Mouse (Mus musculus) G1E (cell line): ENCODE results near the gene Tbc1d17. TPM values are rescaled to one million over a fixed set of nuclear protein-coding genes. Genes with fewer than 3 reads are reported as not detected.

Source experiments
- ATAC-seq: 2 replicates; pipeline ENCODE4 v1.8.0; 2016; ENCODE audit warnings: mild to moderate bottlenecking; ENCODE audit not compliant: insufficient number of reproducible peaks, poor library complexity, low FRiP score, severe bottlenecking; ENCODE audit errors: extremely low read depth
- DNase-seq: peaks from one replicate; pipeline ENCODE4 v3.0.0; 2012; ENCODE audit warnings: low spot score
- H3K27me3 ChIP-seq: 2 replicates; pipeline ENCODE4 v1.6.1; 2012; ENCODE audit warnings: mild to moderate bottlenecking, low read length, inconsistent platforms; ENCODE audit not compliant: insufficient read depth
- H3K36me3 ChIP-seq: replicated peaks from 2 replicates; pipeline ENCODE3; 2012; ENCODE audit warnings: mild to moderate bottlenecking, inconsistent platforms
- H3K4me1 ChIP-seq: 2 replicates; pipeline ENCODE4 v1.6.1; 2012; ENCODE audit warnings: low read depth, low read length, inconsistent platforms, mixed read lengths; ENCODE audit not compliant: insufficient read depth
- H3K4me3 ChIP-seq: 2 replicates; pipeline ENCODE4 v1.5.1; 2012; ENCODE audit warnings: low read depth, mild to moderate bottlenecking, inconsistent platforms, low read length, moderate library complexity, mixed read lengths
- H3K9me3 ChIP-seq: replicated peaks from 2 replicates; pipeline ENCODE4 v1.6.1; 2012; ENCODE audit warnings: inconsistent platforms
- CTCF ChIP-seq: IDR thresholded peaks from 2 replicates; pipeline ENCODE4 v1.5.1; 2012; ENCODE audit warnings: low read depth, low read length, inconsistent platforms, mixed read lengths
- GATA1 ChIP-seq: IDR thresholded peaks from 2 replicates; pipeline ENCODE4 v1.6.1; 2012; ENCODE audit warnings: borderline replicate concordance, low read length, inconsistent platforms, mixed read lengths
- GATA2 ChIP-seq: IDR thresholded peaks from 2 replicates; pipeline ENCODE4 v1.6.1; 2012; ENCODE audit warnings: low read depth, low read length, inconsistent platforms, borderline replicate concordance
- POLR2AphosphoS5 ChIP-seq: IDR thresholded peaks from 2 replicates; pipeline ENCODE4 v1.6.1; 2012; ENCODE audit warnings: low read depth, low read length, inconsistent platforms; ENCODE audit not compliant: insufficient replicate concordance
- TAL1 ChIP-seq: conservative IDR thresholded peaks from 2 replicates; pipeline ENCODE4 v1.6.1; 2012; ENCODE audit warnings: low read depth, low read length, inconsistent platforms, mixed read lengths
- polyA plus RNA-seq: library from polyadenylated mRNA; stranded (reverse); fragments of >175 nt; gene quantifications from 2 replicates; pipeline ENCODE4 v1.2.3, GENCODE M21; 2012
- total RNA-seq, 2 experiments: library from RNA; stranded (forward) in 1 of 2; stranded (reverse) in 1 of 2; fragments of 200-1000 nt in 1 of 2; fragments of >200 nt in 1 of 2; fragmentation: Nextera tagmentation in 1 of 2; gene quantifications; 2 replicates each; pipeline ENCODE4 v1.2.3; 2014 to 2017

The Tbc1d17 gene
- total and polyA plus RNA-seq, 3 experiments = 25.7 to 75.7 (median 32.3) TPM

- TF ChIP-seq GATA1 (no peak), GATA2 (no peak), TAL1 (no peak), CTCF (peak; percentile 66; the same call in 1 of the 2 replicates), POLR2AphosphoS5 (no peak)
- H3K4me3 ChIP-seq = no peak overlapping the region
- peaks cover 97% of the 10 kb centered on the region for H3K36me3 ChIP-seq
- H3K4me1 ChIP-seq = peaks cover 91% of the 10 kb centered on the region
- DNase-seq = peak; percentile 46
- H3K9me3 ChIP-seq = no peaks in the 10 kb centered on the region
- peak; percentile 43; the same call in 1 of the 2 replicates for ATAC-seq
- H3K27me3 ChIP-seq = no peaks in the 10 kb centered on the region
These were observed 24.0 kb downstream of the Tbc1d17 start for GRCm38 (mm10) chr7:44824872-44825271.

GRCm38 (mm10) chr7:44823409-44823808 lies 25.5 kb downstream of the Tbc1d17 start:
- H3K4me1 ChIP-seq = peaks cover 91% of the 10 kb centered on the region
- no peak overlapping the region for H3K4me3 ChIP-seq
- H3K36me3 ChIP-seq = peaks cover 97% of the 10 kb centered on the region
- no peaks in the 10 kb centered on the region for H3K27me3 ChIP-seq
- DNase-seq (no peak), ATAC-seq (no peak)
- TF ChIP-seq TAL1 (no peak), GATA1 (no peak), CTCF (no peak), GATA2 (no peak), POLR2AphosphoS5 (no peak)
- H3K9me3 ChIP-seq = no peaks in the 10 kb centered on the region

GRCm38 (mm10) chr7:44821666-44822448 lies 27.0 kb downstream of the Tbc1d17 start:
- Histone ChIP-seq H3K4me1 (peaks cover 89% of the 10 kb centered on the region), H3K4me3 (no peak overlapping the region), H3K27me3 (no peaks in the 10 kb centered on the region), H3K9me3 (no peaks in the 10 kb centered on the region), H3K36me3 (peaks cover 97% of the 10 kb centered on the region)
- DNase-seq = no peak
- no peak for TF ChIP-seq GATA2
- no peak for TF ChIP-seq GATA1
- no peak for TF ChIP-seq TAL1
- no peak for TF ChIP-seq POLR2AphosphoS5
- TF ChIP-seq CTCF = no peak
- ATAC-seq = no peak

DNA sequence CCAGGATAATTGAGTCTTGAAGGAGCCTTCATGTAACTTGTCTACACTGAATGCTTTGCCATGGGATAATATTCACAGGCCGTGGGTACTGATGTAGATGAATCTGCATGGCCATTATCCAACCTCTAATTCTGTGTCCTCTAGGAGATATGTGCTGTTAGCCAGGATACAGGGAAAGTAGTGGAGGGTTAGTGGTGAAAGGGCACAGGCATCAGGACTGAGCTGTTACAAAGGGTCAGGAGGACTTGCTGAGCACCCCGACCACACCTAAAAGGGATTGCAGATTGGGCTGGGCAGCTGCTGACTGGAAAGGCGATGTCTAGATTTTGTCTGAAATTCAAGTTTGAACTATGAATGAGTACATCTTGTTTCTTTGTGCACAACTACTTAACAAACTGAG lies 28.4 kb downstream of the Tbc1d17 start:
- DNase-seq = no peak
- Histone ChIP-seq H3K9me3 (no peaks in the 10 kb centered on the region), H3K4me3 (no peak overlapping the region; the same call in 1 of the 2 replicates), H3K27me3 (no peaks in the 10 kb centered on the region), H3K36me3 (peaks cover 85% of the 10 kb centered on the region), H3K4me1 (peaks cover 76% of the 10 kb centered on the region)
- TF ChIP-seq POLR2AphosphoS5 (no peak), CTCF (no peak), TAL1 (no peak), GATA1 (no peak), GATA2 (no peak)
- no peak for ATAC-seq

- Histone ChIP-seq H3K4me1 (peaks cover 75% of the 10 kb centered on the region), H3K36me3 (peaks cover 82% of the 10 kb centered on the region), H3K27me3 (no peaks in the 10 kb centered on the region), H3K4me3 (peak overlapping the region; percentile 88; the same call in 1 of the 2 replicates), H3K9me3 (no peaks in the 10 kb centered on the region)
- no peak for TF ChIP-seq TAL1
- TF ChIP-seq GATA1 = no peak
- TF ChIP-seq POLR2AphosphoS5 = no peak
- TF ChIP-seq GATA2 = no peak
- TF ChIP-seq CTCF = no peak
- ATAC-seq = no peak
- DNase-seq = no peak
These were observed 29.0 kb downstream of the Tbc1d17 start for GRCm38 (mm10) chr7:44819863-44820262.

DNA sequence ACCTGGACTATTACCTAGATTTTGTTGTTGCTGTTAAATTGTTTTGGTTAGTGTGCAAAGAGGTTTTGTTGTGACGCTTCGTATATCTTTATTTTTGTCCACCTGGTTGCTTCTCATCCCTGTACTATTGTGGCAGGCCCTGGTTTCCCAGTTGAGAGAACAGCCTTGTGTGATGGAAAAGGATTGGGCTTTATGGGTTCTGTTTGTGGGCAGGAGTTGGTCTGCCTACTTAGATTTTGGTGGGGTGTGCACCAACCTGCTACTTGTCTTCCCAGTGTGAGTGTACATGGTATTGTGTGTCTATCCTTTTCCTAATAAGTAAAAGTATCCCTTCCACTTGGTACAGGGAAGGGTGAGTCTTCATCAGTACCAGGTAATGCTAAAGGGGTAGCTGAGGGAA lies 29.5 kb downstream of the Tbc1d17 start:
- H3K4me1 ChIP-seq = peaks cover 75% of the 10 kb centered on the region
- no peaks in the 10 kb centered on the region for H3K9me3 ChIP-seq
- no peak for ATAC-seq
- peak overlapping the region; percentile 88 for H3K4me3 ChIP-seq
- H3K27me3 ChIP-seq = no peaks in the 10 kb centered on the region
- DNase-seq = no peak
- no peak for TF ChIP-seq CTCF
- TF ChIP-seq POLR2AphosphoS5 = no peak
- TF ChIP-seq GATA2 = no peak
- no peak for TF ChIP-seq GATA1
- TF ChIP-seq TAL1 = no peak
- H3K36me3 ChIP-seq = peaks cover 82% of the 10 kb centered on the region
